Mouse (Mus musculus) brain, adult 2 months (tissue): ENCODE measurements around the gene Rnf123.
"Not testable (repeated sequence)": the region's sequence is repeated elsewhere in the genome, so short reads cannot be mapped to it uniquely, and the experiment has no call there.

Experiments
- DNase-seq: peaks from one replicate; pipeline ENCODE4 v3.0.0; 2011; ENCODE audit warnings: low read depth, low spot score

Gene Rnf123

GRCm38 (mm10) chr9:108035331-108036156 lies 47.6 kb downstream of the Rnf123 start:
- no peak for DNase-seq

- no peak for DNase-seq
These were observed 51.0 kb downstream of the Rnf123 start for GRCm38 (mm10) chr9:108032126-108032525.

GRCm38 (mm10) chr9:108027867-108028266 lies 55.3 kb downstream of the Rnf123 start:
- DNase-seq: no peak

- DNase-seq: no peak
These were observed 56.6 kb downstream of the Rnf123 start for GRCm38 (mm10) chr9:108026584-108026983.

- DNase-seq: no peak
These were observed 59.9 kb downstream of the Rnf123 start for GRCm38 (mm10) chr9:108023216-108023615.

DNA sequence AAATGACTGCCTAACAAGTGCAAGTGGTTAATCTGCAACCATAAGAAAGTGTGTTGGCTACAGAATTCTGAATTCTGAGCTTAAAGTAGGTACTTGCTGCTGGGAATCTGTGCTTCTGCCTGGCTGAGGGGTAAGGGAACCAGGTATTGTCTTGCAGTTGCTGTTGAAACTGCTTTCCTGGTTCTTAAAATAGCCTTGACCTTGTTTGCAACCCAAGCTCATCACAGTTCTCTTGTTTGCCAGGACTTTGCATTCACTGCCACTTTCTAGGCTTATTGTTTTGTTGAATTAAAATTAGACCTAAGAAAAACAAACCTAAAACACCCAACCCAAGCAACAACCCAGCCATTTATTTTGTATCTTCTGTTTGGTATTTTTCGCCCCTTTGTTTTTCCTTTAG lies 62.4 kb downstream of the Rnf123 start:
- DNase-seq: peak; percentile 32

DNA sequence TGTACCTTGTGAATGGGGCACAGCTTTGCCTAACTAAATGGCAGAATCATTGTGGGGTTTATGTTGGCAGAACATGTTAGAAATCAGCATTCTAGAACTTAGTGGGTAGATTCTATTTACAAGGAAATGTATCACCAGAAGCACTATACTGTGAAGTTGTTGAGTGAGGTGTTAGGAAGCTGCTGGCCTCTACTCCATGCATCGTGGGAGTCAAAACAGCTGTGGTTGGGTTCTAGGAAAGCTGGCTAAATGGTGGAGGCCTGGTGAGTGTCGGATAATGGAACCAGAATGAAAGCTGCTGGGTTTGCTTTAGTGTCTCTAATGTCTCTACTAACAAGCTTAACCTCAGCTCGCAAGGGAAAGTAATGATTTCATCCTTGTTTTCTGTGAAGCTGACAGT lies 66.0 kb downstream of the Rnf123 start:
- peak; percentile 88 for DNase-seq

DNA sequence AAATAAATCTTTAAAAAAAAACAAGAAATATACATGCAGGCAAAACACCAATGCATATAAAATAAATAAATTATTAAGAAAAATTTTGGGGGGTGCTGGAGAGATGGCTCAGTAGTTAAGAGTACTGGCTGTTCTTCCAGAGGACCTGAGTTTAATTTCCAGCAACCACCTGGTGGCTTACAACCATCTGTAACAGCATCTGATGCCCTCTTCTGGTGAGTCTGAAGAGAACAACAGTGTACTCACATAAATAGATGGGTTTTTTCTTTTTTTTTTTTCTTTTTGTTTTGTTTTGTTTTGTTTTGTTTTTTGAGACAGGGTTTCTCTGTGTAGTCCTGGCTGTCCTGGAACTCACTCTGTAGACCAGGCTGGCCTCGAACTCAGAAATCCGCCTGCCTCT lies 69.6 kb downstream of the Rnf123 start:
- DNase-seq: not testable (repeated sequence)

GRCm38 (mm10) chr9:108010385-108010784 lies 72.8 kb downstream of the Rnf123 start:
- no peak for DNase-seq

GRCm38 (mm10) chr9:108008041-108008440 lies 75.1 kb downstream of the Rnf123 start:
- no peak for DNase-seq

- peak; percentile 35 for DNase-seq
These were observed 79.6 kb downstream of the Rnf123 start for GRCm38 (mm10) chr9:108003531-108003890.

- peak; percentile 49 for DNase-seq
These were observed 80.2 kb downstream of the Rnf123 start for GRCm38 (mm10) chr9:108002778-108003530.

- peak; percentile 100 for DNase-seq
These were observed 81.0 kb downstream of the Rnf123 start, which contains the start of gene Ip6k1 for GRCm38 (mm10) chr9:108001922-108002770. Gene Ip6k1, plus strand, starts transcription at chr9:108002501.
